Mouse (Mus musculus): ENCODE results near the gene P2rx1. TPM values are rescaled to one million over a fixed set of nuclear protein-coding genes. Genes with fewer than 3 reads are reported as not detected.

The P2rx1 gene
- polyA plus RNA-seq, 1 experiment from 2014 or later, result 33.7 TPM

GRCm38 (mm10) chr11:72990688-72991087, 8.2 kb upstream of the P2rx1 start:
- WGBS, result 82% methylated on average over 9 of the region's 9 CpGs
- Histone ChIP-seq H3K4me3 (replicated peaks) (no peak overlapping the region), H3K9me3 (no peaks in the 10 kb centered on the region), H3K36me3 (no peaks in the 10 kb centered on the region), H3K27ac (no peak overlapping the region), H3K27me3 (replicated peaks) (no peaks in the 10 kb centered on the region), H3K4me1 (peaks cover 24% of the 10 kb centered on the region), H3K4me2 (no peak overlapping the region), H3K9ac (no peak overlapping the region)
- no peak for ATAC-seq (ENCODE audit: insufficient read depth, low FRiP score, low read depth)

GRCm38 (mm10) chr11:72991961-72992360, 6.9 kb upstream of the P2rx1 start:
- Histone ChIP-seq H3K9ac (no peak overlapping the region), H3K27me3 (replicated peaks) (no peaks in the 10 kb centered on the region), H3K4me1 (peaks cover 20% of the 10 kb centered on the region), H3K27ac (peak overlapping the region; percentile 71), H3K4me3 (replicated peaks) (no peak overlapping the region), H3K9me3 (no peaks in the 10 kb centered on the region), H3K36me3 (no peaks in the 10 kb centered on the region), H3K4me2 (no peak overlapping the region)
- ATAC-seq (ENCODE audit: insufficient read depth, low FRiP score, low read depth), result peak; percentile 77
- 33% methylated on average over 9 of the region's 9 CpGs for WGBS

- Histone ChIP-seq H3K4me2 (no peak overlapping the region), H3K4me1 (peaks cover 28% of the 10 kb centered on the region), H3K27ac (no peak overlapping the region), H3K36me3 (no peaks in the 10 kb centered on the region), H3K27me3 (replicated peaks) (no peaks in the 10 kb centered on the region), H3K4me3 (replicated peaks) (no peak overlapping the region), H3K9ac (no peak overlapping the region), H3K9me3 (no peaks in the 10 kb centered on the region)
- ATAC-seq (ENCODE audit: insufficient read depth, low FRiP score, low read depth), result no peak
- 79% methylated on average over 6 of the region's 6 CpGs for WGBS
These were observed 2.6 kb upstream of the P2rx1 start for GRCm38 (mm10) chr11:72996346-72996745.

GRCm38 (mm10) chr11:72996781-72997180, 2.1 kb upstream of the P2rx1 start:
- ATAC-seq (ENCODE audit: insufficient read depth, low FRiP score, low read depth), result no peak
- Histone ChIP-seq H3K27ac (no peak overlapping the region), H3K36me3 (no peaks in the 10 kb centered on the region), H3K27me3 (replicated peaks) (no peaks in the 10 kb centered on the region), H3K4me2 (no peak overlapping the region), H3K4me3 (replicated peaks) (no peak overlapping the region), H3K9ac (no peak overlapping the region), H3K9me3 (no peaks in the 10 kb centered on the region), H3K4me1 (peaks cover 26% of the 10 kb centered on the region)
- WGBS, result 91% methylated on average over 2 of the region's 2 CpGs

GRCm38 (mm10) chr11:72997529-72998326, 1.2 kb upstream of the P2rx1 start:
- Histone ChIP-seq H3K4me3 (replicated peaks) (no peak overlapping the region), H3K27me3 (replicated peaks) (no peaks in the 10 kb centered on the region), H3K27ac (no peak overlapping the region), H3K9ac (no peak overlapping the region), H3K4me1 (peaks cover 18% of the 10 kb centered on the region), H3K9me3 (no peaks in the 10 kb centered on the region), H3K36me3 (no peaks in the 10 kb centered on the region), H3K4me2 (no peak overlapping the region)
- no peak for ATAC-seq (ENCODE audit: insufficient read depth, low FRiP score, low read depth)
- 62% methylated on average over 13 of the region's 13 CpGs for WGBS

DNA sequence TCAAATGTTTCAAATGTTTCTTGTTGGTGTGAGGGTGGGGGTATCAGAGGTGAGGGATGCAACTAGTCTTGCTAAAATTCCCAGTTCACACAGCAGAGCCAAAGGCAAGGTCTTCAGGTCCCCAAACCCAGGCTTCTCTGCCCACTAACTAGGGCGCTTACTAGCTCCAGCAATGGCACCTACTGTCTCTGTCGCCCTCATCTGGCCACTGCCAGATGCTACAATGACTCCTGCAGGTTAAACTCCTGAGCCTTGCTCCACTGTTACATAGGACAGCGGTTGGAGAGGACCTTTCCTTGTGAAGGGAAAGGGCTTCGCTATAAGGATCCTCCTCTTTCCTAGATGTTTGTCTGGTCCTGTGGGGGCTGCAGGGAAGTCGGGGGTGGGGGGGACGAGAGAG, 2.1 kb downstream of the P2rx1 start:
- Histone ChIP-seq H3K27ac (no peak overlapping the region), H3K9ac (no peak overlapping the region), H3K36me3 (no peaks in the 10 kb centered on the region), H3K4me1 (peaks cover 17% of the 10 kb centered on the region), H3K4me3 (replicated peaks) (no peak overlapping the region), H3K27me3 (replicated peaks) (no peaks in the 10 kb centered on the region), H3K4me2 (no peak overlapping the region), H3K9me3 (no peaks in the 10 kb centered on the region)
- peak; percentile 24; the same call in 1 of the 2 replicates for ATAC-seq (ENCODE audit: insufficient read depth, low FRiP score, low read depth)
- 7% methylated on average over 6 of the region's 6 CpGs for WGBS

DNA sequence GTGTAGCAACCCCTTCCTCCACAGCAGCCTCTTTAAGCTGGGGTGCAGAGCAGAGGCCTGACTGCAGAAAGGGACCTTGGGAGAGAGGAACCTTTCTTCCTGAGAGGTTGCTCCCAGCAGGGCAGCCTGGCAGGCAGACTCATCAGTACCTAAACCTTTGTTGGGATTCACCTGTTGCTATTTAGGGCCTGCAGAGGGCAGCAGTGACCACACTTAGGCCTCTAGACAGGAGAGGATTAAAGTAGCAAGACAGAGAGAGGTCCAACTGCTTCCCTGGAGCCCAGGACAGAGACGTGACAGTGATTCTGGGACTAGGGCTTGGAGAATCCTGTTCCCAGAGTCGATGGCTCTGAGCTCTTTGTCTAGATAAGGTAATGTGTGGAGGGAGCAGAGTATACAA, 7.5 kb downstream of the P2rx1 start:
- 1% methylated on average over 2 of the region's 2 CpGs for WGBS
- Histone ChIP-seq H3K27ac (no peak overlapping the region), H3K4me1 (peaks cover 5% of the 10 kb centered on the region; the same call in 1 of the 2 replicates), H3K9ac (no peak overlapping the region), H3K27me3 (replicated peaks) (no peaks in the 10 kb centered on the region), H3K9me3 (no peaks in the 10 kb centered on the region), H3K4me2 (no peak overlapping the region), H3K36me3 (no peaks in the 10 kb centered on the region), H3K4me3 (replicated peaks) (no peak overlapping the region)
- peak; percentile 64; the same call in 1 of the 2 replicates for ATAC-seq (ENCODE audit: insufficient read depth, low FRiP score, low read depth)

DNA sequence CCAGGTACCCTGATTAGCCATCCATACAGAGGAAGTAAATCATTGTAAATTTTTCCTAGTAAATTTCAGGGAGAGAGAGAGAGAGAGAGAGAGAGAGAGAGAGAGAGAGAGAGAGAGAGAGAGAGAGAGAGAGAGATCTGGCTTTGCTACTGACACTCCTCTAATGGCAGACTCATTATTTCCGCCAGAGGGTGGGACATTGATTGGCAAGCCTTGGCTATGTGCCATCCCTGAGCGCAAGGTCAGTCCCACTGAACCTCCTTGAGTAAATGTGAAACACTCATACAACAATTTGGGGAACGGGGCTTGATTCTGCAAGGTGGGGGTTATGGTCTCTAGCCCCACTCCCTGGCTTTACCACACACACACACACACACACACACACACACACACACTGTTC, 8.2 kb downstream of the P2rx1 start:
- no peak overlapping the region for H3K9ac ChIP-seq
- no peak overlapping the region for H3K27ac ChIP-seq
- H3K4me1 ChIP-seq, result peaks cover 5% of the 10 kb centered on the region; the same call in 1 of the 2 replicates
- no peak overlapping the region for H3K4me2 ChIP-seq
- 56% methylated on average over 3 of the region's 3 CpGs for WGBS
- H3K27me3 ChIP-seq (replicated peaks), result no peaks in the 10 kb centered on the region
- H3K9me3 ChIP-seq, result no peaks in the 10 kb centered on the region
- no peak overlapping the region for H3K4me3 ChIP-seq (replicated peaks)
- H3K36me3 ChIP-seq, result no peaks in the 10 kb centered on the region
- ATAC-seq (ENCODE audit: insufficient read depth, low FRiP score, low read depth), result no peak

GRCm38 (mm10) chr11:73007698-73008481, 9.0 kb downstream of the P2rx1 start:
- Histone ChIP-seq H3K9ac (no peak overlapping the region), H3K4me3 (replicated peaks) (no peak overlapping the region), H3K36me3 (no peaks in the 10 kb centered on the region), H3K9me3 (no peaks in the 10 kb centered on the region), H3K4me2 (no peak overlapping the region), H3K27ac (no peak overlapping the region), H3K4me1 (peaks cover 5% of the 10 kb centered on the region; the same call in 1 of the 2 replicates), H3K27me3 (replicated peaks) (no peaks in the 10 kb centered on the region)
- ATAC-seq (ENCODE audit: insufficient read depth, low FRiP score, low read depth), result no peak
- 58% methylated on average over 11 of the region's 11 CpGs for WGBS

- no peaks in the 10 kb centered on the region for H3K9me3 ChIP-seq
- 55% methylated on average over 2 of the region's 2 CpGs for WGBS
- H3K27ac ChIP-seq, result 0 out of 2 replicates have a peak overlapping the region, but pooled peaks have one; percentile 18
- H3K4me2 ChIP-seq, result no peak overlapping the region
- H3K27me3 ChIP-seq (replicated peaks), result no peaks in the 10 kb centered on the region
- no peak overlapping the region for H3K4me3 ChIP-seq (replicated peaks)
- ATAC-seq (ENCODE audit: insufficient read depth, low FRiP score, low read depth), result no peak
- H3K9ac ChIP-seq, result no peak overlapping the region
- H3K36me3 ChIP-seq, result no peaks in the 10 kb centered on the region
- H3K4me1 ChIP-seq, result peaks cover 5% of the 10 kb centered on the region; the same call in 1 of the 2 replicates
These were observed 9.9 kb downstream of the P2rx1 start for GRCm38 (mm10) chr11:73008826-73009225.

- Histone ChIP-seq H3K27ac (0 out of 2 replicates have a peak overlapping the region, but pooled peaks have one; percentile 18), H3K4me3 (replicated peaks) (peak overlapping the region; percentile 25), H3K9ac (no peak overlapping the region), H3K4me1 (peaks cover 9% of the 10 kb centered on the region; the same call in 1 of the 2 replicates), H3K36me3 (no peaks in the 10 kb centered on the region), H3K9me3 (no peaks in the 10 kb centered on the region), H3K4me2 (no peak overlapping the region), H3K27me3 (replicated peaks) (no peaks in the 10 kb centered on the region)
- 61% methylated on average over 13 of the region's 13 CpGs for WGBS
- no peak for ATAC-seq (ENCODE audit: insufficient read depth, low FRiP score, low read depth)
These were observed 10.8 kb downstream of the P2rx1 start for GRCm38 (mm10) chr11:73009531-73010274.
